Mouse (Mus musculus) thymus, postnatal 25 days (tissue): ENCODE measurements around the gene Olfr913.

Experiments used
- DNase-seq: peaks from one replicate; pipeline ENCODE4 v3.0.0; 2022

Gene Olfr913

GRCm38 (mm10) chr9:38592459-38592858, at the start of gene Olfr913:
Olfr913 (plus strand) TSS chr9:38592759.
- DNase-seq = no peak

GRCm38 (mm10) chr9:38579878-38580277, 12.7 kb upstream of the Olfr913 start, which contains the start of gene Olfr912:
Olfr912 (plus strand) TSS chr9:38580178.
- no peak for DNase-seq

GRCm38 (mm10) chr9:38591056-38591455, 1.5 kb upstream of the Olfr913 start:
- DNase-seq = no peak

- no peak for DNase-seq
Observed at GRCm38 (mm10) chr9:38604802-38605201, 12.2 kb downstream of the Olfr913 start, which contains the start of gene Olfr914. Olfr914 (plus strand) TSS chr9:38605102.

- DNase-seq = no peak
Observed at GRCm38 (mm10) chr9:38632406-38632805, 39.8 kb downstream of the Olfr913 start.
